Mouse (Mus musculus) limb, embryonic 14.5 days (tissue): ENCODE data around the gene Creld2. TPM values are rescaled to one million over a fixed set of nuclear protein-coding genes. Genes with fewer than 3 reads are reported as not detected.

Experiments
- ATAC-seq: fragments of 200-750 bp; cut with Nextera tagmentation; 2 replicates; pipeline ENCODE4 v1.8.0; 2017; ENCODE audit warnings: low read depth, moderate number of reproducible peaks, moderate TSS enrichment; ENCODE audit not compliant: low FRiP score
- DNase-seq: peaks from one replicate; pipeline ENCODE4 v3.0.0-alpha.2; 2015; ENCODE audit warnings: low spot score
- H3K27ac ChIP-seq: fragments of 300-500 bp; sonication (generic); replicated peaks from 2 replicates; pipeline ENCODE4 v1.5.1; 2014; ENCODE audit warnings: low read depth, mild to moderate bottlenecking, low read length, moderate library complexity, mixed read lengths
- H3K27me3 ChIP-seq: fragments of 300-500 bp; sonication (generic); 2 replicates; pipeline ENCODE4 v1.6.1; 2014; ENCODE audit warnings: low read length, mixed read lengths; ENCODE audit not compliant: control insufficient read depth, insufficient read depth
- H3K36me3 ChIP-seq: fragments of 300-500 bp; sonication (generic); 2 replicates; pipeline ENCODE4 v1.6.1; 2014; ENCODE audit warnings: mild to moderate bottlenecking, low read length, moderate library complexity, mixed read lengths; ENCODE audit not compliant: control insufficient read depth, insufficient read depth
- H3K4me1 ChIP-seq: fragments of 300-500 bp; sonication (generic); 2 replicates; pipeline ENCODE4 v1.6.1; 2014; ENCODE audit warnings: antibody characterized with exemption, low read length, mixed read lengths; ENCODE audit not compliant: control insufficient read depth, insufficient read depth
- H3K4me2 ChIP-seq: fragments of 300-500 bp; sonication (generic); replicated peaks from 2 replicates; pipeline ENCODE4 v1.6.1; 2014; ENCODE audit warnings: low read depth, mild to moderate bottlenecking, low read length, moderate library complexity; ENCODE audit not compliant: severe bottlenecking
- H3K4me3 ChIP-seq: fragments of 300-500 bp; sonication (generic); replicated peaks from 2 replicates; pipeline ENCODE4 v1.5.1; 2014; ENCODE audit warnings: low read length
- H3K9ac ChIP-seq: fragments of 300-500 bp; sonication (generic); 2 replicates; pipeline ENCODE4 v1.6.1; 2014; ENCODE audit warnings: mild to moderate bottlenecking, low read depth, low read length, moderate library complexity; ENCODE audit not compliant: severe bottlenecking
- H3K9me3 ChIP-seq: fragments of 300-500 bp; sonication (generic); 2 replicates; pipeline ENCODE4 v1.6.1; 2016; ENCODE audit warnings: low read length; ENCODE audit not compliant: control insufficient read depth
- POLR2A ChIP-seq: fragments of 200-500 bp; IDR thresholded peaks from 2 replicates; pipeline ENCODE4 v1.8.0; 2012; ENCODE audit warnings: inconsistent platforms, mild to moderate bottlenecking, moderate library complexity, borderline replicate concordance; ENCODE audit not compliant: insufficient read depth, insufficient read length; ENCODE audit errors: extremely low read depth
- WGBS: fragments of 180-500 bp; shearing (Covaris S2); extraction: QIAGEN DNeasy Blood & Tissue Kit; methylation state at CpG from one replicate; pipeline ENCODE4 v1.1.7; 2014; 5-methylcytosine and 5-hydroxymethylcytosine counted together
- polyA plus RNA-seq, 2 experiments: library from polyadenylated mRNA; depleted of rRNA in 1 of 2; stranded (reverse) in 1 of 2; unstranded in 1 of 2; fragments of >200 nt; fragmentation: Nextera tagmentation in 1 of 2; extraction: Ambion mirVana in 1 of 2; gene quantifications; 2 replicates each; pipeline versions ENCODE4 v1.2.1 to v1.2.3; 2012 to 2014

Gene Creld2
- polyA plus RNA-seq, 2 experiments = 79.1 to 85.9 TPM

DNA sequence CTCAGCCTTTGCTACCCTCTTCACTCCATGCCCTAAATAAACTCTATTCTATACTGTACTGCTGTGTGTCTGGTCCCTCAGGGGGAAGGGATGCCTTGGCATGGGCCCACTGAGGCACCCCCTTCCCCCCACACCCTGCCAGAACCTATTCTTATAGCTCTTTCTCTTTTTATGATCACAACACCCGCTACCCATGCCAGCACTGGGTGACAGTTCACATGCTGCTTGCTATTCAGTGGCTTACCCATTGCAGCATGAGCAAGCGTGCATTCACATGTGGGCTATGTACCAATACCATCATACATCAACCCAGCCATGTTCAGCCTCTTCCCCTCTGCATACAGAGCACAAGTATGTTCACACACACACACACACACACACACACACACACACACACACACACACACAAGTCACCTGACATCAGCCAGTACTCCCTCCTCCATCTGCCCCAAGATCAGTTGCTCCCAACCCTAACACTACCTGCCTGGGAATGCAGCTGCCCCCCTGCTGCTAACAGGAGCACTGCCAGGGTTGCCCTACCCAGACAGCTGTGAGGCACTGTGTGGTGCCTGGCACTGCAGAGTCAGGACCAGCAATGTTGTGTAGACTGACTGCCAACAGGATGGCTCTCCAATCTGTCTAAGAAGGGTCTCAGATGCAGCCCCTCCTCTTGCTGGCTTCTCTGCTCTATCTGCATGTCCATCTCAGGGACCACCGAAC lies 22.3 kb downstream of the Creld2 start:
- Histone ChIP-seq H3K36me3 (no peaks in the 10 kb centered on the region), H3K4me3 (no peak overlapping the region), H3K27ac (no peak overlapping the region), H3K27me3 (no peaks in the 10 kb centered on the region), H3K9ac (no peak overlapping the region), H3K9me3 (no peaks in the 10 kb centered on the region), H3K4me2 (no peak overlapping the region), H3K4me1 (peaks cover 32% of the 10 kb centered on the region)
- 88% methylated on average over 3 of the region's 3 CpGs for WGBS
- TF ChIP-seq POLR2A = no peak
- DNase-seq (no peak), ATAC-seq (no peak)

DNA sequence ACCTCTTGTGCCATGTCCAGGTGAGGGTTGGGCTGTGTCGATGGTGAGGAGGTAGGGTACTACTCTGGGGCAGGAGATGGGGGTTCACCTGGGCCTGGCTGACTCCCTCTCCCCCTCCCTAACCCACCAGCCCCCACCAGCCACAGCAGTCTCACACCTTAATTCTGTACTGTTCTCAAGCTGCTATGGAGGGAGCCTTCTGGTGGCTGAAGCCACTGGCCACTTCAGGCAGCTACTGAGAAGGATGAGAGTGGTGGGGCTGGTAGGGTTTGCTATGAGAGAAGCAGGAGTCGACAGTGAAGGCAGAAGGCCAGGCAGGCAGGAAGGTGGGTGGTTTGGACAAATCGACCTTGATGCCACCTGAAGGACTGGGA lies 22.8 kb downstream of the Creld2 start:
- WGBS = 77% methylated on average over 3 of the region's 3 CpGs
- H3K4me1 ChIP-seq = peaks cover 30% of the 10 kb centered on the region
- DNase-seq (no peak), ATAC-seq (no peak)
- H3K4me3 ChIP-seq = no peak overlapping the region
- H3K4me2 ChIP-seq = no peak overlapping the region
- no peaks in the 10 kb centered on the region for H3K36me3 ChIP-seq
- H3K27ac ChIP-seq = no peak overlapping the region
- no peak overlapping the region for H3K9ac ChIP-seq
- H3K9me3 ChIP-seq = no peaks in the 10 kb centered on the region
- TF ChIP-seq POLR2A = no peak
- no peaks in the 10 kb centered on the region for H3K27me3 ChIP-seq

DNA sequence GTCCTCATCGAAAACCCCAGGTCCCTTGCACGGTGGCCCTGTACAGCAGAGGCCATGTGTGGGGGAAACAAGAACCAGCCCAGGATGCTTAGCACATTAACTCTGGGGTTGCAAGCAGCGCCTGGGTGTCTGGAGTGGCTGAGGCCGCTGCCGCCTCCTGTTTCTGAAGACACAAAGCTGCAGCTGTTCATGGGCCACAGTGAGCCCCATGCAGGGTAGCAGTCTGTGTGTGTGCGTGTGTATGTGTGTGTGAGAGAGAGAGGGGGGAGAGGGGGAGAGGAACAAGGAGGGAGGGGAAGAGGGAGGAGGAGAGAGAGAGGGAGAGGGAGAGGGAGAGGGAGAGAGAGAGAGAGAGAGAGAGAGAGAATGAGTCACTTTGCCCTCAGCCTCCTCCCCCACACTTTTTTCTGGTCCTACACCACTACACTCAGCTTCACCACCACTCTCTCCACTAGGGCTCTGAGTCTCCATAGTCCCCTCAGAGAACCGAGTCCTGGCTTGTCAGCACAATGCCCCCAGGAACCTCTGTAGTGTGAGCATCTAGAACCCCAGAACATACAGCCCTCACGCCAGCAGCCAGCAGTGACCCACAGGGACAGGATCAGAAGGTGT lies 24.1 kb downstream of the Creld2 start:
- Histone ChIP-seq H3K4me3 (no peak overlapping the region), H3K27me3 (no peaks in the 10 kb centered on the region), H3K27ac (peak overlapping the region; percentile 48; the same call in 1 of the 2 replicates), H3K9ac (no peak overlapping the region), H3K9me3 (no peaks in the 10 kb centered on the region), H3K4me2 (no peak overlapping the region), H3K4me1 (peaks cover 21% of the 10 kb centered on the region), H3K36me3 (no peaks in the 10 kb centered on the region)
- peak; percentile 57 for DNase-seq
- ATAC-seq = peak; percentile 78; the same call in 1 of the 2 replicates
- 22% methylated on average over 8 of the region's 8 CpGs for WGBS
- TF ChIP-seq POLR2A = no peak

DNA sequence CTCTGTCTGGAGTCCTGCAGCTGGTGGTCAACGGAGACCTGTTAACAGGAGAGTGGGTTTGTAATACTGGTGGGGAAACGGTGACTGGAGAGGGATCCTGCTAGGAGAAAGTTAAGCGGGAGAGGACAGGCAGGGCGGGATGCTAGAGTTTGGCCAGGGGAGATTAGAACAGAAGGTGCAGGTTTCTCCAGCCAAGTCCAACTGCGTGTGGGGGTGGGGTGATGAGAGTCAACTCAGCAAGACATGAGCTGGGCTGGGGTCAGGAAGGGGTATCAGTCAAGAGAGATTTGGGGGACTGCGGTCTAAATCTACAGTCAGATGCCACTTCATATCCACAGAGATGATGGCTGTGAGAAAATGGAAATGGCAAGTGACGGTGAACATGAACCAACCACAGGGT lies 25.5 kb downstream of the Creld2 start:
- no peak for TF ChIP-seq POLR2A
- no peak for ATAC-seq
- H3K4me2 ChIP-seq = no peak overlapping the region
- peaks cover 7% of the 10 kb centered on the region for H3K4me1 ChIP-seq
- no peak overlapping the region for H3K27ac ChIP-seq
- H3K9me3 ChIP-seq = no peaks in the 10 kb centered on the region
- no peaks in the 10 kb centered on the region for H3K27me3 ChIP-seq
- no peak overlapping the region for H3K9ac ChIP-seq
- no peak for DNase-seq
- H3K4me3 ChIP-seq = no peak overlapping the region
- WGBS = 87% methylated on average over 7 of the region's 7 CpGs
- H3K36me3 ChIP-seq = no peaks in the 10 kb centered on the region

DNA sequence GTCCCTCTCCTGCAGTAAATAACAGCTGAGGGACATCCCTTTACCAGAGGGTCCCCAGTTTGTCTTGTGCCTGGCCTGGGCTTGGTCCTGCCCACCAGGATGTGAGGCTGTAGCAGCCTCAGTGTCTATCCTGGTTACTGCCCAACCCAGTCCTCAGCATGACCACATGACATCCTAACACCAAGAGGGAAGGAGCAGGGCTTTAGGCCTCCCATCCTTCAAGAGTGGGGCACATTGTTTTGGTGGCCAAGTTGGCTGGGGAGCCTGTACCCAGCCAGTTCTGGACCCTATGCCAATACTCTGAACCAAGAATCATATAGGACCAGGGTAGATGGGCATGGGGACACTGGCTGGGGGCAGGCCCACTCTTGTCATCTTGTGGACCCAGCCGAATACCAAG lies 29.2 kb downstream of the Creld2 start:
- 88% methylated on average over 1 of the region's 1 CpGs for WGBS
- Histone ChIP-seq H3K36me3 (no peaks in the 10 kb centered on the region), H3K27ac (no peak overlapping the region), H3K4me1 (no peaks in the 10 kb centered on the region), H3K9ac (no peak overlapping the region), H3K4me2 (no peak overlapping the region), H3K9me3 (no peaks in the 10 kb centered on the region), H3K27me3 (no peaks in the 10 kb centered on the region), H3K4me3 (no peak overlapping the region)
- TF ChIP-seq POLR2A = no peak
- no peak for DNase-seq
- no peak for ATAC-seq
